Mouse (Mus musculus) hindbrain, embryonic 11.5 days (tissue): ENCODE data around the gene Olfr998. TPM values are rescaled to one million over a fixed set of nuclear protein-coding genes. Genes with fewer than 3 reads are reported as not detected.
"Not testable (repeated sequence)": the region's sequence is repeated elsewhere in the genome, so short reads cannot be mapped to it uniquely, and the experiment has no call there.

Source experiments
- ATAC-seq: fragments of 200-750 bp; cut with Nextera tagmentation; 2 replicates; pipeline ENCODE4 v1.8.0; 2017; ENCODE audit warnings: mild to moderate bottlenecking, moderate TSS enrichment, moderate library complexity; ENCODE audit not compliant: low FRiP score
- DNase-seq: peaks from one replicate; pipeline ENCODE4 v3.0.0-alpha.2; 2015; ENCODE audit warnings: low spot score
- H3K27ac ChIP-seq: fragments of 300-500 bp; sonication (generic); 2 replicates; pipeline ENCODE4 v1.5.1; 2014; ENCODE audit warnings: mild to moderate bottlenecking, low read depth, low read length
- H3K27me3 ChIP-seq: fragments of 300-500 bp; sonication (generic); 2 replicates; pipeline ENCODE4 v1.6.1; 2014; ENCODE audit warnings: mild to moderate bottlenecking, low read length, moderate library complexity, mixed read lengths; ENCODE audit not compliant: control insufficient read depth, insufficient read depth
- H3K36me3 ChIP-seq: fragments of 300-500 bp; sonication (generic); 2 replicates; pipeline ENCODE4 v1.6.1; 2014; ENCODE audit warnings: mild to moderate bottlenecking, low read length, moderate library complexity, mixed read lengths; ENCODE audit not compliant: control insufficient read depth, insufficient read depth
- H3K4me1 ChIP-seq: fragments of 300-500 bp; sonication (generic); replicated peaks from 2 replicates; pipeline ENCODE4 v1.6.1; 2014; ENCODE audit warnings: low read length, mixed read lengths; ENCODE audit not compliant: control insufficient read depth, insufficient read depth
- H3K4me2 ChIP-seq: fragments of 300-500 bp; sonication (generic); replicated peaks from 2 replicates; pipeline ENCODE4 v1.6.1; 2014; ENCODE audit warnings: mild to moderate bottlenecking, low read depth, low read length
- H3K4me3 ChIP-seq: fragments of 300-500 bp; sonication (generic); 2 replicates; pipeline ENCODE4 v1.5.1; 2014; ENCODE audit warnings: low read depth, low read length
- H3K9ac ChIP-seq: fragments of 300-500 bp; sonication (generic); 2 replicates; pipeline ENCODE4 v1.6.1; 2014; ENCODE audit warnings: low read depth, low read length
- H3K9me3 ChIP-seq: fragments of 300-500 bp; sonication (generic); 2 replicates; pipeline ENCODE4 v1.6.1; 2016; ENCODE audit warnings: low read length; ENCODE audit not compliant: control insufficient read depth
- WGBS: fragments of 180-500 bp; shearing (Covaris S2); extraction: QIAGEN DNeasy Blood & Tissue Kit; methylation state at CpG from one replicate; pipeline ENCODE4 v1.1.7; 2014; 5-methylcytosine and 5-hydroxymethylcytosine counted together
- polyA plus RNA-seq: library from polyadenylated mRNA; unstranded; fragments of >200 nt; fragmentation: Nextera tagmentation; extraction: Ambion mirVana; gene quantifications from 2 replicates; pipeline ENCODE4 v1.2.1, GENCODE M21; 2014

Olfr998 gene
- not detected in 2 replicates for polyA plus RNA-seq

DNA sequence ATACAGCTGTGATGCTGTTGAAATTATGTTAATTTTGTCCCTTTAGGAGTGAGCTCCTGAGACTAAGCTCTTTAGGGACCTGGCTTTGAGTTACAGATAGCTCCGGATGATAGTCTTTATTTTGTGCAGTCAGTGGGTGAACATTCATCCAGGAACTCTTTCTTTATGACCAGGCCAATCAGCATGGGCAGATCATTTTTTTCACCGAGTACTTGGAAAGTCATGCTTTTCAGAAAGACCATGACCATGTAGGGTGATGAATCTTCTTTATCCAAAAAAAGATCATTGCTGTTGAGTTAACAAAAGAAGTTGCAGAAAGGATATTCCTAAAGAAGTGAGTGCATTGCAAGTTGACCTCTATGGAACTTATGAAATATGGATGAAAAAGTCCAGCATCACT, at the start of gene Olfr998:
Gene Olfr998 (plus strand): TSS at position 301 of the 400 bp plus-strand sequence.
- not testable (repeated sequence) for H3K4me3 ChIP-seq, H3K9me3 ChIP-seq, H3K36me3 ChIP-seq, H3K4me2 ChIP-seq, DNase-seq, ATAC-seq, H3K27me3 ChIP-seq, H3K27ac ChIP-seq, H3K4me1 ChIP-seq, H3K9ac ChIP-seq
- WGBS: 79% methylated on average over 2 of the region's 2 CpGs

DNA sequence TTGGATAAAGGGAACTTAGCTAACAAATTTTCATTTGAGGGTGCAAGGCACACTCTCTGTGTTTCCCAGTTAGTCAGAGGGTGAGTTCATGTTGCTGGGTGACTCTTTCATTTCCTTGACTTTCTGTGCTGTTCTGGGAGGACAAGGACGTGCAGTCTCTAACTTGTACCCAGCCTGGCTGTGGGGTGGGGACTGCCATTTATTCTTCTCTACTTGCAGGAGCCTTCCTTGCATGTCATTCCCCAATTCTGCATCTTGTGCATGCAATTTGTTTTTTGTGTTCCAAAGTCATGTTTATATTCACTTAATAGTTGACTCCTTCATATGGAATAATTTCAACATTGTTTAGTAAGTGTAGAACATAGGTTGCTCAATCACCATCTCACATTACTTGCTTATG, 33.9 kb upstream of the Olfr998 start:
- Histone ChIP-seq H3K4me2 (no peak overlapping the region), H3K27me3 (no peaks in the 10 kb centered on the region), H3K9ac (no peak overlapping the region), H3K4me3 (no peak overlapping the region), H3K27ac (no peak overlapping the region), H3K36me3 (no peaks in the 10 kb centered on the region), H3K9me3 (no peaks in the 10 kb centered on the region), H3K4me1 (no peaks in the 10 kb centered on the region)
- no peak for ATAC-seq
- WGBS: 72% methylated on average over 1 of the region's 1 CpGs
- no peak for DNase-seq

DNA sequence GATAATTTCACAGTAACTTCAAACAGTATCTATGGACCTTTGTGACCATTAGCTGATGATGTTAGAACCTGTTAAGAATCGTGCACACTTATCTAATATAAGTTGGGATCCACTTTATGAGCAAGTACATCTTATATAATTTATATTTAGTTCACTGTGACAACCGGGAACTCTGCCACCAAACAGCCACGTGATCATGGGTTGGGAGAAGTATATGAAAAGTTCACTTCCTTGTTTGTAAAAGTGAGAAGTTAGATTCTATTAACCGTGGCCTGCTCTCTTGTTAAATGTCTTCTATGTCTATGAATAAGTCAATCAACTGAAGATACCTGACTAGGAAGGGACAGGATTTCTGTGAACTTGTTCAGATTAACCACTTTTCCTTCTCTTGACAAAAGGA, 28.5 kb upstream of the Olfr998 start:
- H3K27me3 ChIP-seq: no peaks in the 10 kb centered on the region
- H3K4me1 ChIP-seq: no peaks in the 10 kb centered on the region
- no peak for DNase-seq
- H3K4me3 ChIP-seq: no peak overlapping the region
- no peaks in the 10 kb centered on the region for H3K36me3 ChIP-seq
- H3K4me2 ChIP-seq: no peak overlapping the region
- no peaks in the 10 kb centered on the region for H3K9me3 ChIP-seq
- 77% methylated on average over 4 of the region's 4 CpGs for WGBS
- no peak overlapping the region for H3K9ac ChIP-seq
- no peak overlapping the region for H3K27ac ChIP-seq
- ATAC-seq: no peak

DNA sequence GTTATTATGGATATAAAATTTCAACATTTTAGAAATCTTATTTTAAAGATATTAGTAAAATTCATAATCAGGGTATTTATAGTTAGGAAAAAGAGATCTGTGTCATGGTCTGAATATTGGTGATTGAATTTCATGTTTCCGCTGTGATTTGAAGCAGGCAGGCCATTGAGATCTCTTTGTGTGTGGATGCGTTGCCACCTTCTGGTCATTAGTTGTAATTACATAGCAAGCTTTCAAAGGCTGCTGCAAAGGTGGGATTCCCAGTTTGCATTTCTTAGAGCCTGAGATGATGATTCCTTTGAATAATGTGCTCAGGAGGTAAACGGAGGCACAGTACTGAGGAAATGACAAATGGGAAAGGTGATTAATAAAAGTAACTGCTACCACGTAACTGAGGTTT, 27.6 kb upstream of the Olfr998 start:
- Histone ChIP-seq H3K36me3 (no peaks in the 10 kb centered on the region), H3K9me3 (no peaks in the 10 kb centered on the region), H3K27me3 (no peaks in the 10 kb centered on the region), H3K4me2 (no peak overlapping the region), H3K4me3 (no peak overlapping the region), H3K9ac (no peak overlapping the region), H3K27ac (no peak overlapping the region), H3K4me1 (no peaks in the 10 kb centered on the region)
- 24% methylated on average over 4 of the region's 4 CpGs for WGBS
- DNase-seq (peak; percentile 49), ATAC-seq (peak; percentile 65; the same call in 1 of the 2 replicates)

DNA sequence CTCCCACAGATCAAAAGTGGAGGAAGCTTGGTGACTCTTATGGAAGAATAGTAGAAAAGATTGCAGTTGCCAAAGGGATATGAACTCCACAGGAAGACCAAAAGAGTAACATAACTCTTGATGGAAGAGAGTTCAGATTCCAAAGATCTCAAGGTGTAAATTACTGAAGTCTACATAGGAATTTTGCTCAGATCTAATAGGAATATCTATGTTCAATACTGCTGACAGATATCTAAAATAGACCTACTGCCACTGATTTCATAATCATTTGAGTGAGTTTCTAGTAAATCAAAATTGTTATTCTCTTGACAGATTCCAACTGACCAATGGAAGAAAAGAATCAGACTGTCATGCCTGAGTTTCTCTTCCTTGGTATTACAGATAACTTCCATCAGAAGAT, 9.8 kb upstream of the Olfr998 start, which contains the start of gene Olfr996:
Gene Olfr996 (plus strand): TSS at position 301 of the 400 bp plus-strand sequence.
- no peaks in the 10 kb centered on the region for H3K27me3 ChIP-seq
- no peak within 1 kb of the TSS for H3K9ac ChIP-seq

DNA sequence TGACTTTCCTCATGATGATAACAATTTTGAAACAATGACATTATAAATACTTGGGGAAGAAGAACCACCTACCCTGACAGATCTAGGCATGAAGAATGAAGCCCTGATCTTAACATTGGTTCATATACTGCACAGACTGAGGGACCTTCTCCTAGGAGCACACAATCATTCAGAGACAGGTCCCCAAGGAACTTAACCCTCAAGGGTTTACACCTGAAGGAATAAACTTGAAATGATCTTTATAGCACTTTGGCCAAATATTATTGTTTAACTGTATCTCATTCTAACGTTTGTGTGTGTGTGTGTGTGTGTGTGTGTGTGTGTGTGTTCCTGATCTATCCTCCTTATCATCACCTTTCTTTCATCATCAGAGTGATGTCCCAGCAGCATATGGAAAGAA, 23.1 kb downstream of the Olfr998 start, which contains the start of gene Olfr1000:
Gene Olfr1000 (minus strand): TSS at position 101 of the 400 bp plus-strand sequence.
- Histone ChIP-seq H3K27ac (no peak within 1 kb of the TSS), H3K4me1 (no peaks in the 10 kb centered on the region), H3K36me3 (no peaks in the 10 kb centered on the region), H3K4me2 (no peak within 1 kb of the TSS), H3K9ac (no peak within 1 kb of the TSS), H3K4me3 (no peak within 1 kb of the TSS), H3K9me3 (no peaks in the 10 kb centered on the region), H3K27me3 (no peaks in the 10 kb centered on the region)
- ATAC-seq: no peak
- DNase-seq: no peak
- 71% methylated on average over 1 of the region's 1 CpGs for whole genome bisulfite sequencing

More for the DNA sequence above, 9.8 kb upstream of the Olfr998 start, which contains the start of gene Olfr996:
- H3K4me1 ChIP-seq: no peaks in the 10 kb centered on the region
- no peak within 1 kb of the TSS for H3K4me2 ChIP-seq
- no peaks in the 10 kb centered on the region for H3K9me3 ChIP-seq
- no peaks in the 10 kb centered on the region for H3K36me3 ChIP-seq
- ATAC-seq (no peak), DNase-seq (no peak)
- H3K27ac ChIP-seq: no peak within 1 kb of the TSS
- no peak within 1 kb of the TSS for H3K4me3 ChIP-seq

Other genes starting within 250 kb of the Olfr998 start
- not detected in 2 replicates for gene Olfr987, start 249.6 kb upstream of the Olfr998 start, polyA plus RNA-seq
- not detected in 2 replicates for gene Olfr988, start 225.7 kb upstream of the Olfr998 start, polyA plus RNA-seq
- gene Olfr992, start 179.5 kb upstream of the Olfr998 start, polyA plus RNA-seq: not detected in 2 replicates
- gene Olfr993, start 174.1 kb upstream of the Olfr998 start, polyA plus RNA-seq: not detected in 2 replicates
- not detected in 2 replicates for gene Olfr994, start 152.5 kb upstream of the Olfr998 start, polyA plus RNA-seq
- not detected in 2 replicates for gene Olfr995, start 145.3 kb upstream of the Olfr998 start, polyA plus RNA-seq
- 0.17 TPM in 1 of 2 replicates, not detected in the other for gene 4833423E24Rik, start 69.9 kb upstream of the Olfr998 start, polyA plus RNA-seq
- gene Olfr996, start 9.7 kb upstream of the Olfr998 start, polyA plus RNA-seq: not detected in 2 replicates
- gene Olfr1000, start 23.0 kb downstream of the Olfr998 start, polyA plus RNA-seq: not detected in 2 replicates
- not detected in 2 replicates for gene Olfr1002, start 61.8 kb downstream of the Olfr998 start, polyA plus RNA-seq
- gene Olfr154, start 75.5 kb downstream of the Olfr998 start, polyA plus RNA-seq: not detected in 2 replicates
- not detected in 2 replicates for gene Olfr1006, start 89.8 kb downstream of the Olfr998 start, polyA plus RNA-seq
- gene Olfr1008, start 100.5 kb downstream of the Olfr998 start, polyA plus RNA-seq: not detected in 2 replicates
- not detected in 2 replicates for gene Olfr1009, start 126.5 kb downstream of the Olfr998 start, polyA plus RNA-seq
- gene Olfr1012, start 173.8 kb downstream of the Olfr998 start, polyA plus RNA-seq: not detected in 2 replicates
- gene Olfr1013, start 178.2 kb downstream of the Olfr998 start, polyA plus RNA-seq: not detected in 2 replicates
- gene Olfr1014, start 183.8 kb downstream of the Olfr998 start, polyA plus RNA-seq: not detected in 2 replicates
- not detected in 2 replicates for gene Olfr1015, start 193.1 kb downstream of the Olfr998 start, polyA plus RNA-seq
- gene Olfr1016, start 213.6 kb downstream of the Olfr998 start, polyA plus RNA-seq: not detected in 2 replicates
- gene Olfr1018, start 229.5 kb downstream of the Olfr998 start, polyA plus RNA-seq: not detected in 2 replicates